Mouse (Mus musculus): ENCODE data around the gene Acot10. TPM values are rescaled to one million over a fixed set of nuclear protein-coding genes. Genes with fewer than 3 reads are reported as not detected.

Gene Acot10
- polyA plus RNA-seq (2012; ENCODE audit: low replicate concordance): not detected in 2 replicates

DNA sequence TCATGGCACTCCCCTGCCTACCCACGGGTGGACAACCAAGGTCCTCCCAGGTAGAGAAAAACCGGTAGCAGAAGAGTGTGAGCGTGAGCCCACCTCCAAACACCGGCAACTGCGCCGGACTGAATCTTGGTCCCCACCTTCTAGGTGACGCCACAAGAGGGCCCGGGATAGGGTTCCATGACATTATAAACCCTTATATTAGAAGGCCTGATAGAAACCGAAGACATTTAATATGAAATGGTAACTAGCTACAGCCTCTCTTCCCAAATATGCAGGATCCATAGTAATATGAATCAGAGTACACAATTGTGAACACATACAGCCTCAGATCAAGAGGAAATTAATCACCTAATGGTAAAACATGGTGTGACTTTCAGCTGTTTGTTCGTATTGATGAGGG is at the start of gene Acot10:
TSS of gene Acot10 (minus strand) at position 101 of the 400 bp plus-strand sequence.

Other genes with a start within 250 kb of the Acot10 start
- gene Cdh12, start 217.5 kb downstream of the Acot10 start, polyA plus RNA-seq (2012; ENCODE audit: low replicate concordance): not detected in 2 replicates